Mouse (Mus musculus): ENCODE measurements at regions not wholly inside any gene's neighbourhood (a gene's known extent, or its start where the extent isn't known, plus 50 kb on each side); places are given as distances from the start of the nearest gene placed in this dataset.

GRCm38 (mm10) chr11:31530851-31531250, 140.8 kb downstream of the Bod1 start:
- H3K4me1 ChIP-seq (replicated peaks), result no peaks in the 10 kb centered on the region
- no peak for ATAC-seq (ENCODE audit: insufficient number of reproducible peaks, insufficient read depth, low FRiP score, low TSS enrichment, low read depth)
- WGBS, result 75% methylated on average over 3 of the region's 3 CpGs
- no peaks in the 10 kb centered on the region for H3K36me3 ChIP-seq
- no peak overlapping the region for H3K4me3 ChIP-seq (replicated peaks)
- no peak overlapping the region for H3K4me2 ChIP-seq
- no peak overlapping the region for H3K27ac ChIP-seq
- no peaks in the 10 kb centered on the region for H3K27me3 ChIP-seq
- no peak overlapping the region for H3K9ac ChIP-seq (replicated peaks)
- no peaks in the 10 kb centered on the region for H3K9me3 ChIP-seq

- H3K4me3 ChIP-seq (replicated peaks), result no peak overlapping the region
- no peaks in the 10 kb centered on the region for H3K9me3 ChIP-seq
- no peak overlapping the region for H3K4me2 ChIP-seq
- H3K4me1 ChIP-seq (replicated peaks), result no peaks in the 10 kb centered on the region
- no peak overlapping the region for H3K27ac ChIP-seq
- H3K9ac ChIP-seq (replicated peaks), result no peak overlapping the region
- WGBS, result 91% methylated on average over 2 of the region's 2 CpGs
- no peaks in the 10 kb centered on the region for H3K27me3 ChIP-seq
- no peak for ATAC-seq (ENCODE audit: insufficient number of reproducible peaks, insufficient read depth, low FRiP score, low TSS enrichment, low read depth)
- H3K36me3 ChIP-seq, result no peaks in the 10 kb centered on the region
Measured at GRCm38 (mm10) chr11:31529686-31530085, 142.0 kb downstream of the Bod1 start.

DNA sequence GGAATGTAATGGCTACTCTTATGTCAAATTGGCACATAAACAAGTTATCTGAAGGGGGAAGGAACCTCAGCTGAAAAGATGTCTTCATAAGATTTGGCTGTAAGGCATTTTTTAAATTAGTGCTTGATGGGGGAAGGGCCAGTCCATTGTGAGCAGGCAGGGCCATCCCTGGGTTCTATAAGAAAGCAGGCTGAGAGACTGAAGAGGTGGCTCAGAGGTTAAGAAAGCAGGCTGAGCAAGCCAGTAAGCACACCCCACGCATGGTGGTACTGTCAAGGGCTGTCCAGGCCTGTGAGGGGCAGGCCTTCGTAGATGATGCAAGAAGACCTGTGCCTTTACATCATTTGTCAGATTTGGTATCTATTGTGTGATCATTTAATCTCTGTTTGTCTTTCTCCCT, 147.0 kb downstream of the Bod1 start:
- no peaks in the 10 kb centered on the region for H3K4me1 ChIP-seq (replicated peaks)
- H3K9ac ChIP-seq (replicated peaks), result no peak overlapping the region
- H3K4me3 ChIP-seq (replicated peaks), result no peak overlapping the region
- no peaks in the 10 kb centered on the region for H3K9me3 ChIP-seq
- no peaks in the 10 kb centered on the region for H3K36me3 ChIP-seq
- H3K27me3 ChIP-seq, result no peaks in the 10 kb centered on the region
- 91% methylated on average over 2 of the region's 2 CpGs for WGBS
- no peak overlapping the region for H3K4me2 ChIP-seq
- H3K27ac ChIP-seq, result no peak overlapping the region
- no peak for ATAC-seq (ENCODE audit: insufficient number of reproducible peaks, insufficient read depth, low FRiP score, low TSS enrichment, low read depth)

GRCm38 (mm10) chr11:31524065-31524618, 147.5 kb downstream of the Bod1 start:
- Histone ChIP-seq H3K27ac (no peak overlapping the region), H3K9me3 (no peaks in the 10 kb centered on the region), H3K36me3 (no peaks in the 10 kb centered on the region), H3K4me2 (no peak overlapping the region), H3K9ac (replicated peaks) (no peak overlapping the region), H3K27me3 (no peaks in the 10 kb centered on the region), H3K4me3 (replicated peaks) (no peak overlapping the region), H3K4me1 (replicated peaks) (no peaks in the 10 kb centered on the region)
- peak; percentile 52; the same call in 1 of the 2 replicates for ATAC-seq (ENCODE audit: insufficient number of reproducible peaks, insufficient read depth, low FRiP score, low TSS enrichment, low read depth)
- 88% methylated on average over 2 of the region's 2 CpGs for WGBS

DNA sequence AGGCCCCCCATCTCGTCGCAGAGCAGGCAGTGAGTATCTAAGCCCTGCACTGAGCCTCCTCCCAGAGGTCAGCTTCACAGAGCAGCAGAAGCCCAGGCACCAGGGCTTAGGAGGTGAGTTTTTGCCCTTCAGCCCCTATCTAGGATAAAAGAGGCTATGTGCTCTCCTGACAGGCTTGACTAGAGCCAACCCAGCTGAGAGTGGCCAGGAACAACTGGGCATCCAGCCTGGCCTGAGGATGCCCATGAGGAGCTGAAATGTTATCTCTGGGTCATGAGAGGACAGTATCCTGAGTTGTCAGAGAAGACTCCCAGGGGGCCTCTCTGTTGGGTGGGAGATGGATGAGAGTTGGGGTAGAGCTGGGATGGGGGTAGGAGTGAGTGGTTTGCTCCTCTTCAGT, 149.6 kb downstream of the Bod1 start:
- ATAC-seq (ENCODE audit: insufficient number of reproducible peaks, insufficient read depth, low FRiP score, low TSS enrichment, low read depth), result no peak
- 84% methylated on average over 2 of the region's 2 CpGs for WGBS
- no peaks in the 10 kb centered on the region for H3K36me3 ChIP-seq
- H3K27ac ChIP-seq, result no peak overlapping the region
- H3K4me3 ChIP-seq (replicated peaks), result no peak overlapping the region
- H3K9ac ChIP-seq (replicated peaks), result no peak overlapping the region
- no peaks in the 10 kb centered on the region for H3K27me3 ChIP-seq
- no peaks in the 10 kb centered on the region for H3K4me1 ChIP-seq (replicated peaks)
- no peaks in the 10 kb centered on the region for H3K9me3 ChIP-seq
- H3K4me2 ChIP-seq, result no peak overlapping the region

- Histone ChIP-seq H3K36me3 (no peaks in the 10 kb centered on the region), H3K9me3 (no peaks in the 10 kb centered on the region), H3K4me1 (replicated peaks) (no peaks in the 10 kb centered on the region), H3K4me3 (replicated peaks) (no peak overlapping the region), H3K27ac (no peak overlapping the region), H3K27me3 (no peaks in the 10 kb centered on the region), H3K9ac (replicated peaks) (no peak overlapping the region), H3K4me2 (no peak overlapping the region)
- ATAC-seq (ENCODE audit: insufficient number of reproducible peaks, insufficient read depth, low FRiP score, low TSS enrichment, low read depth), result no peak
- 75% methylated on average over 4 of the region's 4 CpGs for WGBS
Measured at GRCm38 (mm10) chr11:31520909-31521308, 150.8 kb downstream of the Bod1 start.

- no peak for ATAC-seq (ENCODE audit: insufficient number of reproducible peaks, insufficient read depth, low FRiP score, low TSS enrichment, low read depth)
- Histone ChIP-seq H3K4me1 (replicated peaks) (no peaks in the 10 kb centered on the region), H3K4me3 (replicated peaks) (no peak overlapping the region), H3K4me2 (no peak overlapping the region), H3K9ac (replicated peaks) (no peak overlapping the region), H3K9me3 (no peaks in the 10 kb centered on the region), H3K27ac (no peak overlapping the region), H3K27me3 (no peaks in the 10 kb centered on the region), H3K36me3 (no peaks in the 10 kb centered on the region)
- WGBS, result 79% methylated on average over 5 of the region's 5 CpGs
Measured at GRCm38 (mm10) chr11:31503239-31503916, 133.5 kb upstream of the Stc2 start.

- H3K27ac ChIP-seq, result no peak overlapping the region
- H3K27me3 ChIP-seq, result no peaks in the 10 kb centered on the region
- no peak overlapping the region for H3K9ac ChIP-seq (replicated peaks)
- WGBS, result 67% methylated on average over 4 of the region's 4 CpGs
- no peak overlapping the region for H3K4me3 ChIP-seq (replicated peaks)
- ATAC-seq (ENCODE audit: insufficient number of reproducible peaks, insufficient read depth, low FRiP score, low TSS enrichment, low read depth), result no peak
- H3K36me3 ChIP-seq, result no peaks in the 10 kb centered on the region
- H3K4me1 ChIP-seq (replicated peaks), result no peaks in the 10 kb centered on the region
- H3K4me2 ChIP-seq, result no peak overlapping the region
- no peaks in the 10 kb centered on the region for H3K9me3 ChIP-seq
Measured at GRCm38 (mm10) chr11:31485429-31485828, 115.6 kb upstream of the Stc2 start.

DNA sequence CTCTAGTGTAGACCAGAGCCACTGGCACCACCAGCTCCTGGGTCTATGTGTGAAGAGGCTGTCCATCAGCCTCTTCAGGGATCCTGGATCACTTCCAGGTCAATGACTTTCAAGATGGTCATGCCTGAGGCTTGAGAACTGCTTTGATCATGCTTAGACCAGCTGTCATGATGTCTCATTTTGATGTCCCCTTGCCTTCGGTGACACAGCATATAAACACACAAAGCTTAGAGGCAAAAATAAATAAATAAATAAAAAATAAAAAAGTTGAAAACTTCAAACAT, 111.1 kb upstream of the Stc2 start:
- Histone ChIP-seq H3K27ac (no peak overlapping the region), H3K27me3 (no peaks in the 10 kb centered on the region), H3K9me3 (no peaks in the 10 kb centered on the region), H3K9ac (replicated peaks) (no peak overlapping the region), H3K36me3 (no peaks in the 10 kb centered on the region), H3K4me3 (replicated peaks) (no peak overlapping the region), H3K4me2 (no peak overlapping the region), H3K4me1 (replicated peaks) (no peaks in the 10 kb centered on the region)
- 93% methylated on average over 1 of the region's 1 CpGs for WGBS
- no peak for ATAC-seq (ENCODE audit: insufficient number of reproducible peaks, insufficient read depth, low FRiP score, low TSS enrichment, low read depth)

DNA sequence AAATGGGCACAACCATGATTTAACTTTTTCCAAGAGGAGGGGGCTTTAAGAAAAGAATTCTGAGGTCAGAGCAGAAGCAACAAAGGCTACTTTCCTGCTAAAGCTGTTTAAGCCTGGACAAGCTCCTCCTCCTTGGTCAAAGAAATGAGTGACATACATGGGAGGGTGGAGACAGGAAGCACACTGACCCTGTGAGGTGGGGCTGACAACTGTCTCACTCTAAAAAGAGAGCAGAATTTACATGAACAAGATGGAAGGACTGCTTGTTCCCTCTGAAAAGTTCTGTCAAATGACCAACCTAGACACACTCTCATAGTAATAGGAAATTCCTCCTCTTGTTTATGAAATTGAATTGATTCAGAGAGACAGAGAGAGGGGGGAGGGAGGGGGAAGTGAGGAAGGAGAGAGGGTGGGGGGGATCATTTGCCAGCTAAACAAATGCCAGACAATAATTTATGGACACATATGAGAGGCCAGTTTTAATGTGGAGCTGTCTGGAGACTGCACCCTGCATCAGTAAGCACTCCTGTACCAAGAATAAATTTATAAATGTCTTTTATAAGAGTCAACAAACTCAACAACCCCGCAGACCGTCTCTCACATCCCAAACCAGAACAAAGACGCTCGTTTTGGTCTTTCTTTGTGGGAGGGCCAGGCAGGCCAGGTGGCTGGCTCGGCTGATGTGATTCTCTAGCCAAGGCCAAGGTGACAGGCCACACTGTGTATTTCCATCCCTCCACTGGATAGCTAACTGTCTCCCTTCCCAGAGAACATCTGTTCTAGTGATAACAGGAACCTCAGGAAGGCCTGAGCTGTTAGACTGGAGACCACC, 110.6 kb upstream of the Stc2 start:
- no peak overlapping the region for H3K27ac ChIP-seq
- H3K9me3 ChIP-seq, result no peaks in the 10 kb centered on the region
- WGBS, result 71% methylated on average over 5 of the region's 5 CpGs
- no peaks in the 10 kb centered on the region for H3K27me3 ChIP-seq
- H3K4me1 ChIP-seq (replicated peaks), result no peaks in the 10 kb centered on the region
- no peaks in the 10 kb centered on the region for H3K36me3 ChIP-seq
- no peak overlapping the region for H3K4me3 ChIP-seq (replicated peaks)
- no peak overlapping the region for H3K9ac ChIP-seq (replicated peaks)
- no peak for ATAC-seq (ENCODE audit: insufficient number of reproducible peaks, insufficient read depth, low FRiP score, low TSS enrichment, low read depth)
- no peak overlapping the region for H3K4me2 ChIP-seq

DNA sequence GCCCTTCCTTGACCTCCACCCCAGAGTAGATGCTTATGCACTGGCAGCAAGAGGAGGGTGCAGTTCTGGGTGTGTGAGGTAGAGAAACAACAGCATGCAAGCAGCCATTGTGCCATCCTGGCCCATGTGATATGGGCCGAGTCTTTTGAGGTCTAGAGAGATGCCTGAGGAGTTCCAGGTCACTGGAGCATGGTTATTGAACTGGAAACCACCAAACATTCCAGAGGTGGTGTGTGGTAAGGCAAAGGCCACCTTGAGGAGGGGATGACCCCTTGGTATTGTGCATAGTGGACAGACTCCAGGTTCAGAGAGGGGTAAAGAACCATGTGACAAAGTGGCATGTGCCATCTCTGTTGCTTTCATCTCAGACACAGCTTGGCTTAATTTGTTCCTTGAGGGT, 107.9 kb upstream of the Stc2 start:
- no peak overlapping the region for H3K27ac ChIP-seq
- H3K9me3 ChIP-seq, result no peaks in the 10 kb centered on the region
- no peak overlapping the region for H3K4me2 ChIP-seq
- no peaks in the 10 kb centered on the region for H3K4me1 ChIP-seq (replicated peaks)
- WGBS, result 68% methylated on average over 1 of the region's 1 CpGs
- ATAC-seq (ENCODE audit: insufficient number of reproducible peaks, insufficient read depth, low FRiP score, low TSS enrichment, low read depth), result no peak
- no peaks in the 10 kb centered on the region for H3K36me3 ChIP-seq
- no peak overlapping the region for H3K4me3 ChIP-seq (replicated peaks)
- no peaks in the 10 kb centered on the region for H3K27me3 ChIP-seq
- no peak overlapping the region for H3K9ac ChIP-seq (replicated peaks)

Measured in limb, embryonic 12.5 days (tissue).